Mouse (Mus musculus): Measurements from ENCODE around the gene Zpr1.

DNA sequence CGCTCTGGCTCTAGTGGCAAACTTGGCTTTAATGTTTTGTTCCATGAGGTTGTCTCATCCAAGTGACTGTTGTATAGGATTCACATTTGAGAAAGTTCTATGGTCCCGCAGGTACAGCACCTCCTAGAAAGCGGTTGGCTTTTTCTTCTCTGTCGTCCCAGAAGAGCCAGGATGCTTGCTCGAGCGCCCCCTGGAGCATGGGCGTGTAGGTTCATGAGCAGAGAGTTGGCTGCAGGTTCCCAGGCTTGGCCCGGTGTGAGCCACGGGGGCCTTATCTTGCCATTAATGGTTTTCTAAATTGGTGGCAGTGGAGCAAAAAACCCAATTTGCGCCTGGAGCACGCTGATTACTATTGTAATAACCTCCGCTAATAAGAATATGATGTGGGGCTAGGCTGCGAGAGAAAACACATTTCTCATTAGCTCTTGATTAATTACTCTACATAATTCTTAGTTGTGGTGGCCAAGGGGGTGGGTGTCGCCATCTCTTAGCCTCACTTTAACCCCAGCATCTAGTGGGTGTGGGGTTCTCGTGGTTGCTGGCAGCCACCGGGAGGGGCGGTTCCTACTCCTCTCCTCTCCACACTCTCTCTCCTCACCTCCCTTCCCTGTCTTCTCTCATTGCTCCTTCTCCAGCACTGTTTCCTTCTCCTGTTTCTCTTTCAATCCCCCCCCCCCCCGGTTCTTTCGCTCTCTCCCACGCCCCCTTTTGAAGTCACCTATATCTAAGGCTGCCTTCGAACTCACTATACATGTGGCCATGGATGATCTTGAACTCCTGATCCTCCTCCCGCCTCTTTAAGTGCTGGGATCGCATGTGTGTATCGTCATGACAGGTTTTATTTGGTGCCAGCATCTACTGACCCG lies 55.1 kb downstream of the Zpr1 start:
- no peak; the same call in 1 of the 2 replicates for TF ChIP-seq CTCF (IDR thresholded peaks at IDR 0.05; ENCODE audit: low read depth)
- TF ChIP-seq EP300 (IDR thresholded peaks at IDR 0.05; ENCODE audit: low read depth), result no peak
